Mouse (Mus musculus) ES-E14 (cell line): ENCODE data around the gene St8sia1.

Experiments used
- CHD2 ChIP-seq: IDR thresholded peaks from 2 replicates; pipeline ENCODE4 v1.6.1; 2014; ENCODE audit warnings: mild to moderate bottlenecking, low read depth, low read length, inconsistent platforms
- HCFC1 ChIP-seq: IDR thresholded peaks from 2 replicates; pipeline ENCODE4 v1.6.1; 2012; ENCODE audit warnings: low read length, inconsistent platforms, borderline replicate concordance; ENCODE audit not compliant: insufficient read depth
- MAFK ChIP-seq: IDR thresholded peaks from 2 replicates; pipeline ENCODE4 v1.6.1; 2014; ENCODE audit warnings: mild to moderate bottlenecking, low read depth, low read length, inconsistent platforms; ENCODE audit not compliant: insufficient read depth
- ZC3H11A ChIP-seq: IDR thresholded peaks from 2 replicates; pipeline ENCODE4 v1.6.1; 2012; ENCODE audit warnings: low read depth, mild to moderate bottlenecking, inconsistent platforms, low read length, borderline replicate concordance
- ZNF384 ChIP-seq: IDR thresholded peaks from 2 replicates; pipeline ENCODE4 v1.6.1; 2012; ENCODE audit warnings: low read depth, low read length, inconsistent platforms

DNA sequence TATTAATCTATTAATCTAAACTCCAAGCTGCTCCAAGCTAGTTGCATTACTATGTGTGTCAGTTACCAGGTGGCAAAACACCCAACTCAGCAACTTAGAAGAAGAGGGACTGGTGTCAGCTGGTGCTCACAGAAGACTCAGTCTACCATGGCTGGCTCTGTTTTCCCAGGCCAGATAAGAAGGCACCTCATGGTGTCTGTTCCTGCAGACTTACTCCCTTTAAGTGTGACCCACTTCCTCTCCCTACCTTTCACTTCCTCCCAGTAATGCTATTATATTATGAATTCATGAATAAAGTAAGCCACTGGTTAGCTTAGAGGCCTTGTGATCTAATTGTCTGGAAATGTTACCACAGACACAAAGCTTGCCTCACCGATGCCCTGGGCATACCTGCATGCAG, 3.2 kb upstream of the St8sia1 start:
- TF ChIP-seq ZC3H11A = no peak
- no peak for TF ChIP-seq CHD2
- TF ChIP-seq HCFC1 = no peak
- no peak for TF ChIP-seq MAFK
- TF ChIP-seq ZNF384 = no peak
